Mouse (Mus musculus): ENCODE measurements around the gene Mapk3.

Gene Mapk3

DNA sequence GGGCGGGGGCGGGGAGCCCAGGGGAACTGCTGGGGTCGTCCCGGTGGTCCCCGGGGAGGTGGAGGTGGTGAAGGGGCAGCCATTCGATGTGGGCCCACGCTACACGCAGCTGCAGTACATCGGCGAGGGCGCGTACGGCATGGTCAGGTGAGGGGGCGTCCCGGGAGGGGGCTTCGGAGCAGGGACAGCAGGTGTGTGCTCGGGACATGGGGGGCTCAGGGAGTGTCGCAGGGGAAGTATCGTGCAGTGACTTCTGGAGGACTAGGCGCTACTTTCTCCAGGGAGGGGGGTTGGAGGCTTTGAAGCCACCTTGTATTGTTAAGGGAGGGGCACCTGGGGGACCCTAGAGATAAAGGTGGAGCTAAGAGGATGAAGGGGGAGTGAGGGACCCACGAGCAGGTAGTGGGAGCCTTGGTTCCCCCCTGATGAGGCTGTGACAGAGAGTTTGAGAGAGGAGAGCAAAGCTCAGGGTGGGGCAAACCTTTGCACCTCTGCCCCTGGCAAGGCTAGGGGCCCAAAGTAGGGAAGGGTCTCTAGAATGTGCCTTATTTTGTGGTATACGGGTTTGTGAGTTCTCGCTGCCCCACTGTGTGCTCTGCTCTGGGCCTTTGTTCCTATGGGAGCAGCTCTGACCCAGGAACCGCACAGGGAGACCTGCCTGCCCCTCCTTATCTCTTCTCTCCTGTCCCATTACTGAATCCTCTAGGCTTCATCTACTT lies 430 bp downstream of the Mapk3 start:
- WGBS = 3% methylated on average over 24 of the region's 24 CpGs

DNA sequence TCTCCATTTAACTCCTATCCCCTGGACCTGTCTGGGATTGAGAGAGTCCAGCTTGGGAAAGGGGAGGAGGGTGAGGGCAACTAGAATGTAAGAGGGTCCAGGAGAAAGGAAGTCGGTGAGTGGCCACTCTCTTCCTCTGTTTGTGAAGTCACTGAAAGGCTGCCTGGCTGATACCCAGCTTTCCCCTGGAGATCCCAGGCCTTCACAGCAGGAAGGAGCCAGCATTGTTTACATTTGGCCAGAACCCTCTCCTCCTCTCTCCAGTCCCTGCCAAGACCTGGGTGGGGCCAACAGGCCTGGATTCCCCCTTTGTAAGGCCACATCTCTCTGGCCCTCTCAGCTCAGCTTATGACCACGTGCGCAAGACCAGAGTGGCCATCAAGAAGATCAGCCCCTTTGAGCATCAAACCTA lies 996 bp downstream of the Mapk3 start:
- WGBS = 37% methylated on average over 3 of the region's 3 CpGs

DNA sequence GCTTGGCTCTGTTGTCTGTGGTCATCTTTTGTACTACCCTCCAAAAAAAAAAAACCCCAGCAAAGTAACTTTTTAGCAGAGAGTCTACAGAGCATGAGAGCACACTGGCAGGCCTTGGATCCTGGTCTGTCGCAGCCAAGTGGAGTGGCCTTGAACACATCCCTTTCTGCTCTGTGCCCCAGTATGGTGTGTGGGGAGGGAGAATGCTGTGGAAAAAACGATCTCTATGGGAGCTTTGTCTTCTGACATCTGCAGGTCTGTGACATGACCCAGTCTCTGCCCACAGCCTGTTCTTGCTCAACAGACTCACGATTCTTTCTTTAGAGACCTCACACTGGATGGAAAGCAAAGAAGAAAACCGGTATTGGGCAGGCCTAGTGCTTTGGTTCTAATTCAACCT lies 1.6 kb downstream of the Mapk3 start:
- WGBS = 29% methylated on average over 4 of the region's 4 CpGs

DNA sequence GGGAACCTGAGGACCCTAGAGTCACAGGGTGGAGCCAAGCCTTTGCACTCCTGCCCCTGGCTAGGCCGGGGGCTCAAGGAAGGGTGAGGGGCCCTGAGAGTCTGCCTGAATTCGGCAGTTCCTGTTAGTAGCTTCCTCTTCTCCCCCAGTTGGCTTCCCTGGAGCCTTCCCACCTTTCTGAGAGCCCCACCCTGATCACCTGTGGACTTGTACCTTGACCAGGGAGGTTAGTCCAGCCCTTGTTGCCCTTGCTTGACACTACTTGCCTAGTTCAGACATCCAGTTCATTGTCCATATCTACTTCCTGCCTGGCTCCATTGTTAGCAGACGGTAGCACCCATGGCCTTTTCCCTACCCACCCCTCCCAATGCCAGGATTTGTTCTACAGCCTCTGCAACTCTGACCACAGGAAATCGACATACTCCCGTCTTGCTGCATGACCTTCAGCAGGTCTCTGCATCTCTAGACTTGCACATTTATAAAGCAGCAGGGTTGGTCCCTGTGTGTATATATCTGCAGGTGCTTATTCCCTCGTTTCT lies 2.2 kb downstream of the Mapk3 start:
- WGBS = 48% methylated on average over 6 of the region's 6 CpGs

DNA sequence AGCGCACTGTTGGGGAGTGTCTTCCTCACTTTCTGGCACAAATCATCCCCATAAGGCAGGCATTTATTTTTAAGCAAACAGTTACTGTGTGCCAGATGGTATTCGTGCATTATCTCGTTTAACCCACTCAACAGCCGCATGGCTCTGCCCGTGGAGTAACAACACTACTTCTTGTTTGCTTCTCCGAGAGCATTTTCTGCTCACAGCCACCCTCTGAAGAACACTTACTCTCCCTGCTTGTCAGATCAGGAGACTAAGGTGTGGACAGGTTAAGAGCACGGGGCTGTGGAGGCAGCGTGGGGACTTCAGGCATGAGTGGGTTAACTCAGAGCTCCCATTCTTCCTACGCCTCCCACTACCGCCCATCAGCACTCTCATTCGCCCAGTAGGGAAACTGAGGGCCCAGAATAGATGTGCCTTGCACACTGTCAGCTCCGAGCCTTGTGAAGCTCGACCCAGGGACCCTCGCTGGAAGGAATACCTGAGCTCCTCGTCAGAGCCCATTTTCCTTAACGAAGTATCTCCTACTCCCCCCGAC lies 3.1 kb downstream of the Mapk3 start:
- 39% methylated on average over 17 of the region's 17 CpGs for WGBS

DNA sequence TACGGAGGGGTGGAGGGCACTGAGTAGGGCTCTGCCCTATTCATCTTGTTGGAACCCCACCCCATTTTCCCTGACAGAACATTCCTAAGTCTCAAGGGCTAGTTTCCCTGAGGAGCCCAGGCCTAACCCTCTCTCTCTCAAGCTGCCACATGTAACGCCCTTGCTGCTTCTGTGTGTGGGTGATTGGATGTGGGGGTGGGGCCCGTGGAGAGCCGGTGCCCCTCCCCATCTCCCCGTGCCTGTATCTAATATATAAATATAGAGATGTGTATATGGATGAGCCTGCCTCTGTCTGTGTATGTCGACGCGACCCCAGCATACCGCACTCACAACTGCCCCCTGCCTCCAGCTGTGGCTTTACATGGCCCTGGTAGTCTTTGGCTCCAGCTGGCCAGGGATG lies 6.1 kb downstream of the Mapk3 start:
- WGBS = 66% methylated on average over 9 of the region's 9 CpGs

DNA sequence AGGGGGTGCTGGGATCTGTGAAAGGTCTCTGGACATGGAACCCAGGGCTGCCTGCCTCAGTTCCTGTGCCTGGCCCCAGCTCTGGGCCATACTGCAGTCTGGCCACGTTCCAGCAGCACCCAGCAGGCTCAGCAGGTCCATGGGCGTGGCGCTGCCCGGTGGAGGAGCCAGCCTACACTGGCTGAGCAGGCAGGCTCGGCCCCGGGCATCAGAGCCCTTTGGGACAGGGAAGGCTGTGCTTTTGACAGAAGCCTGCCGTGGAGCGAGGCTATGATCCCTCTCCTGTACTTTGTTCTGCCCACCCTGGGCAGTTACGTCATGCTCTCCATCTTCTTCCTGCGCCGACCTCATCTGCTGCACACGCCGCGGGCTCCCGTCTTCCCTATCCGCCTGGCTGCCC lies 6.8 kb downstream of the Mapk3 start, which contains the start of gene Gdpd3:
Gene Gdpd3 (plus strand): TSS at position 134 of the 400 bp plus-strand sequence.
- WGBS = 87% methylated on average over 16 of the region's 16 CpGs

DNA sequence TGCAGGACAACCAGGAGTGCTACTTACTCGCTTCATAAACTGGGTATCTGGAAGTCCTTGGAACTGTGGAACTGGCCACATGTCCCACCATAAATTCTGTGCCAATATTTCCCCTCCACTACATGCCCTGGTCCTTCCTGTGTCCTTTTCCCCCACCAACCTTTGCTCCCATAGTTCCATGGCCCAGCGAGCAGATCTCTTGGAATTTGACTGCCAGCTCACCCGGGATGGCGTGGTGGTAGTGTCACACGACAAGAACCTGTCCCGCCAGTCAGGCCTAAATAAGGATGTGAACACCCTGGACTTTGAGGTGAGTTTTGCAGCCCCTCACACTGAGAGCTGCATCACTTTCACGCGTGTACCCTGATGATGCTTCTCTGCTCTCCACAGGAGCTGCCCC lies 7.6 kb downstream of the Mapk3 start:
- 96% methylated on average over 8 of the region's 8 CpGs for WGBS

DNA sequence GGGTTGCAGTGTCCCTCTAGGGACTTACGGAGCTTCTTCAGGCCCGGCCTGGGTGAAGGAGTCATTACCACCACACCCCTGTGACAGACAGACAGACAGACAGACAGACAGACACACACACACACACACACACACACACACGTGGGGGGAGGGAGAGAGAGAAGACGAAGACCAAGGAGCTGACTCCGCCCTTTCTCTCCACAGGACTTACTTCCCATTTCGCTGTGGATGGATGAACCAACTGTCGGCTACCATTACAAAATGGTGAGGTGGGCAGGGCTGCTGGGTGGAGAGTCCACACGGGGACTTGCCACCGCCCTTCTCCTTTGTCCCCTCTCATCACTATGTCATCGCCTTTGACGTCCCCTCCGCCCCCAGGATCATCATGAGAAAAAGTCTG lies 11.4 kb downstream of the Mapk3 start:
- 88% methylated on average over 12 of the region's 12 CpGs for WGBS

DNA sequence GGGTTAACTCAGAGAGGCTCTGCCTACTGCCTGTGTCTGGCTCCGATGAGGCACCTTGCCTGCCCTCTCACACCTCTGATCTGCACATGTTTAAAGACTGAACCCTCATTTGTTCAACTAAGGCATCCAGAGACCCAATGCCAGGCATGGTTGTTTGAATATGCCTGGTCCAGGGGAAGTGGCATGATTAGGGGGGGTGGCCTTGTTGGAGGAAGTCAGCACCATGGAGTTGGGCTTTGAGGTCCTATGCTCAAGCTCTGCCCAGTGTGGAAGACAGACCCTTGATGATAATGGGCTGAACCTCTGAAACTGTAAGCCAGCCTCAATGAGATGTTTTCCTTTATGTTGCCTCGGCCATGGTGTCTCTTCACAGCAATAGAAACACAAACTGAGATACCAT lies 13.9 kb downstream of the Mapk3 start:
- WGBS = 83% methylated on average over 2 of the region's 2 CpGs

DNA sequence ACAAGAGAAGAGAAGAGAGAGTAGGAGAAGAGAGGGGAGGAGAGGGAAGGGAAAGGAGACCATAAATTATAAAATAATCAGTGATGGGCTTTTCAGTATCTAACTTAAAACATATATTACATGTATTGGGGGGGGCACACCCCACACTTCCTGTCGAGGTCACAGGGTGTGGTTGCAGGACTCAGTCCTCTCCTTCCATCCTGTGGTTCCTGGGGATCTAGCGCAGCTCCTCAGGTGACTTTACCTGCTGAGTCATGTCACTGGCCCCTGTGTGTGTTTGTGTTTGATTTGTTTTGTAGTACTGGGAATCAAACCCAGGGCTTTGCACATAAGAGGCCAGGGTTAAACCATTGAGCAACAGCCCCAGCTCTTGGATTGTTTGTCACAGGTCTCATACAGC lies 15.1 kb downstream of the Mapk3 start:
- 77% methylated on average over 2 of the region's 2 CpGs for WGBS

DNA sequence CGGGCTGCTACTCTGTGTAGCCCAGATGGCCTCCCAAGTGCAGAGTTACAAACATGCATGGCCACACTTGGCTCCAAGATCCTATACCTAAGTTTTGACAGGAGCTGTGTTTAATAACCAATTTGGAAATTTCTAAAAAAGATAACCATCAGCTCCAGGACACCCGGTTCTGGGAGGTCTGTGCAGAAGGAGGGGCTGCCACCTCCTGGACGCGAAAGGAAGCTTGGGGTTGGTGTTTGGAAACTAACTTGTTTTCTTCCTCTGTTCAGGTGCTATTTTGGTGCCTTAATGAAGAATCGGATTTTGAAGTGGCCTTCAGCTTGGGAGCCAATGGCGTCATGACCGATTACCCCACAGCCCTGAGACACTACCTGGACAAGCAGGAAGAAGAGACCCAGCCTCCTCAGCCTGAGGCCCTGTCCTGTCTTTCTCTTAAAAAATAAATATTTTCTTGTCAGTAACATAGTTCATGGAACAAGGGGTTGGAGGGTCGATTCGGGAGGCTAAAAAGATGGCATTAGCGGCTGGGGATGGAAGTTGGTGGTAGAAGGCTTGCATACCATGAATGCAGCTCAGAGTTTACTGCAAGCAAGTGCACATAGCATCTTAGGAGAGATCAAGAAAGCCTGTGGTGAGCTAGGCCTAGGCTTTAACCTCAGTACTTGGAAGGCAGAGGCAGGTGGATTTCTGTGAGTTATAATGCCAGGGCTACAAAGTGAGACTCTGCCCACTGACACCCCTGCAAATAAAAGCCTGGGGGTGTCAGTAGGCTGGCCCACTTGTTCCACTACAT lies 16.0 kb downstream of the Mapk3 start:
- WGBS = 62% methylated on average over 10 of the region's 10 CpGs

DNA sequence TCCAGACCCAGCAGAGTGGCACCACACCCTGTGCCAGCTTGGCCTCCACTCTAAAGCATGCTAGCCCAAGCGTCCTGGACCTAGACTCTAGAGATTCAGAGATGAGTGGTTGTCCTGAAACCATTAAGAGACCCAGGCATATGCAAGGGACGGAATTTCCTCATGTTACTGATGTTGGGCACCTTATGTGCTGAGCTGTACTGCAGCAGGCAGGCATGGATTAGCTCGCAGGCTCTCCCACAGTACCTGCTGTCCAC lies 16.5 kb downstream of the Mapk3 start:
- 62% methylated on average over 3 of the region's 3 CpGs for WGBS

DNA sequence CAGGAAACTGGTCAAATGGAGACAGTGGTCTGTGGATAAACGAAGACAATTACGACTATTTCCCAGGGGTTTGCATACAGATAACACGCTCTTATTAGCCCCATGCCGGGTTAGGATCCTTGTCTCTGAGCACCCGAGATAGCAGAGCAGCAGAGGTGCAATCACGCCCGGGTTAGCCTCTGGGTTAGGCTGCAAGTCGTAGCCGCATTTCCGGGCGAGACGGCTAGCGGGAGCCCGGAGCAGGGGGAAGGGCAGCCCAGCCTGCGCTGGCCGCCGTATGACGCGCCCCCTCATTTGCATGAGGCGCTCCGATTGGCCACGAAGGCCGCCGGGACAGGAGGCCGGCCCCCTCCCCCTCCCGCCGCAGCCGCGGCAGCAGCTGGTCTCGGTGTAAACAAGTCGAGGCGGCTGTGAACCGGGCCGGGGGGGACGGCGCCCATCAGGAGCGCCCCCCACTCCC lies 17.2 kb downstream of the Mapk3 start, which contains the start of gene Ypel3:
Gene Ypel3 (plus strand): TSS at position 358 of the 460 bp plus-strand sequence.
- under 1% methylated on average over 36 of the region's 37 CpGs for WGBS

DNA sequence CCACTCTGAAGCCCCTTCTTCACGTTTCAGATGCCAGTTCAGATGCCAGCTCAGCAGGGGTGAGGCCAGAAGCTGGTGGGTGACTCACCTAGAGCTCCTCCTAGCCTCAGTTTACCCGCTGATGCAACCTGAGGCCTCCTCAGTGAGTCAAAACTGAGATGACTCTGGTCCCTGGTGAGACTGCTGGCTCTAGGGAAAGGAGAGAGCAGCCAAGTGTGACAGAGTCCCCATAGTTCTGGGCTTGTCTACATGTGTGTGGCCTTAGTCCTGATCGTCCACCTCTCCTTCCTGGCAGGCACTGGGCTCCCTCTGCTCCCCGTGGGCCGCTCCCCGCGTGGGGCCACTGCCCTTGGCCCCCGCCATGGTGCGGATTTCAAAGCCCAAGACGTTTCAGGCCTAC lies 18.1 kb downstream of the Mapk3 start:
- WGBS = 31% methylated on average over 10 of the region's 10 CpGs

DNA sequence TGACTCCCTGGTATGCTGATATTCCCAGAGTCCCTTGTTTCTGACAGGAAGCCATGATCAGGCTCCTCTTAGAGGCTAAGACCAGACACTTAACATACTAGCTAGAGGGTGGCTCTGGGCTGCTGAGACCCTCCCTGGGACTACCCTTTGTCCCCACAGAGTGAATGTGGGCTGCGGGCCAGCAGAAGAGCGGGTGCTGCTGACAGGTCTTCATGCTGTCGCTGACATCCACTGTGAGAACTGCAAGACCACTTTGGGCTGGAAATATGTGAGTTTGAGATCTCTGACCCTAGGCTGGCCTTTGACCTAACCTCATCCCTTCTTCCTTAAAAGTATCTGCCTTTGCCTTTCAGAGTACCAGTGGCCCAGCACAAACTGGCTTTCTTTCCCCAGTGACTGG lies 18.7 kb downstream of the Mapk3 start:
- WGBS = 76% methylated on average over 3 of the region's 3 CpGs

DNA sequence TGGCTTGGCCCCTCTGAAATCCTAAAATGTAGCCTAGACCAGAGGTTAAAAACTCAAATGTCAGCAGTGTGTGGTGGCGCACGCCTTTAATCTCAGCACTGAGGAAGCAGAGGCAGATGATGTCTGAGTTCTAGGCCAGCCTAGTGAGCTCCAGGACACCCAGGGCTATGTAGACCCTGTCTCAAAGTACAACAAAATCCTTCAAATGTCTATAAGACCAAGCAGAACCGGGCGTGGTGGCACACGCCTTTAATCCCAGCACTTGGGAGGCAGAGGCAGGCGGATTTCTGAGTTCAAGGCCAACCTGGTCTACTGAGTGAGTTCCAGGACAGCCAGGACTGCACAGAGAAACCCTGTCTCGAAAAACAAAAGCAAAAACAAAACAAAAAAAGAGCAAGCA lies 19.7 kb downstream of the Mapk3 start:
- WGBS = 84% methylated on average over 7 of the region's 7 CpGs

DNA sequence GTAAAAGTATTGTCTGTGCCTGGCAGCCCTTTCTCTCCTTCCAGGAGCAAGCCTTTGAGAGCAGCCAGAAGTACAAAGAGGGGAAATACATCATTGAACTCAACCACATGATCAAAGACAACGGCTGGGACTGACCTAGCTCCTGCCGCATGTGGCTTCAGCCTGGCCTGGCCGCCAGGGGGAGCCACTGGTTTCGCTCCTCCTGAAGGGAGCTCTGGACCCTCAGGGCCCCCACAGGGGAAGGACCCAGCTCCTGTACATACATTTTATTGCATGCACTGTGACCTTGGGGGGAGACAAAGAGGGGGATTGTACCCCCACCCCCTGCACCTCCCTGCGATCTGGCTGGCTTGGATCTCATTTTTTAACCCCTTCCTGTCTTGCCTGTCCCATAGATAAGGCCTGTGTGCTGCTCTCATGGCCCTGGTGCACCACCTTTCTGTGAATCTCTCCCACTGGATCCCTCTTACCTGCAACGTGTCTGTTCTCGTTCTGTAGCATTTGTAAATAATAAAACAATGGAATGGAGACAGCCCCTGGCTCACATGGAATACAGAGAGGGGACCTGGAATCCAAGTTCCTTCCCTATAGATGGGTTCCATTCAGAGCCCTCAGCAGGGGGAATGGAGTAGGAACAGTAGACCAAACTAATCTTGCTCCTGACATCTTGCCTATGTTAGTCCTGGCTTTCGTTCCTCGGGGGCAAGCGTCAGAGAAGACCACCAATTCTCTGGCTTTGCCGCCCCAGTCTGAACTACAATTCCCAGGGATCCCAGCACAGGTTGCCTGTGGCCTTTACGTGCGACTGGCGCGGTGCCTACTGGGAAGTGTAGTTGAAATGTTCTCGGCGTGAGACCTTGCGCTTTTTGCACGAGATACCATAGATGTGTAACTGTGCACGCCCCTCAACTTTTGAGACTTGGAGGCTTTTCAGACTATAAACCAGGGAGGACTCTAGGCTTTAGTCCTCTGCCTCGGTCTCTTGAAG lies 20.9 kb downstream of the Mapk3 start:
- whole genome bisulfite sequencing = 7% methylated on average over 21 of the region's 21 CpGs

DNA sequence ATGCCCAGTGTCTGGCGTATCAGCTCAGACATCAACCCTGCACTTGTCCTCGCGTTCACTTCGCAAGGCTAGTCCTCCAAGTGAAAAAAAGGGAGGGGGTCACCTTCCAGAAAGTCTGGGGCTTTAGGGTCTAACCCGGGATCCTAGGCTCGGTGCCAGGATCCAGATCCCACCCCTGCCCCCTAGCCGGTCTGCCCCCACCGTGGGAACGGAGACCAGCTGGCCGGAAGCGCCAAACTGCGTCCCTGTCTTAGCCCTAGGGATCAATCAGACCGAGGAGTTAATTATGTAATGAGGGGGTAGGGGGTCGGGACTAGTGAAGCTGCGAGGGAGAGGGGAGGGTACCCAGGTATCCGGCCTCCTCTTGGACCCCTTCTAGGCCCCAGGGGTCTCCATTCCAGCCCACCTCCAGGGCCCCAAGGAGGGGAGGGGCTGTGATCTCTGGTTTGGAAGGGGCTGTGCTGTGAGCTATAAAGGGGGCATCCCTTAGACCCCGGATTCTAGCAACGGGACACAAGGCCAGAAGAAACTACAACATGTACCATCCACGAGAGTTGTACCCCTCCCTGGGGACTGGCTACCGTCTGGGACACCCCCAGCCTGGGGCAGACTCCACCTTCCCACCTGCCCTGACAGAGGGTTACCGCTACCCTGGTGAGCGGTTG lies 21.7 kb downstream of the Mapk3 start, which contains the start of gene Tbx6:
Gene Tbx6 (plus strand): TSS at position 513 of the 665 bp plus-strand sequence.
- WGBS = 14% methylated on average over 22 of the region's 22 CpGs

DNA sequence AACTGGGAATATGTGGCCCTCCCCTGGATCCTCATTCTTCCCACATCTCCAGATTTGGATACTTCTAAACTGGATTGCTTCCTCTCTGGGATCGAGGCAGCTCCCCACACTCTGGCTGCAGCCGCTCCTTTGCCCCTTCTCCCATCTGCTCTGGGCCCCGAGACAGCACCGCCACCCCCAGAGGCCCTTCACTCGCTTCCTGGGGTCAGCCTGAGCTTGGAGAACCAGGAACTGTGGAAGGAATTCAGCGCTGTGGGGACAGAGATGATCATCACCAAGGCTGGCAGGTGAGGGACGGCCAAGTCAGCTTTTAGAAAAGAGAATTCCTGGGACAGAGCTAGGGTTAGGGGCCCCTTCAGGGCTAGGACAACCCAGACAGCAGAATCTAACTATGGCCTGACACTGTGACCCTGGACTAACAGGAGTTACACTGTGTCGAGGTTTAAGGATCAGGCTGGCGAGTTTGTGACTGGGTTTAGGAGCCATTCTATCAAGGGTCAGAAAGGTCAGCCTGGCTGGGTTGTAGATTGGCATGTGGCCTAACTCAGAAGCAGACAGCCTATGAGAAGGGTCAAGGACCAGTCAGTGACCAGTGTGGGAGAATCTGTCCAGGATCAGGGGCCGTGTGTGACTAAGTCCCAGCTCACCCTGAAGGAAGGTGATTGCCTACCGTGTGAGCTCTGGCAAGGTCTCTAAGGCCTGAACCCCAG lies 22.4 kb downstream of the Mapk3 start:
- 59% methylated on average over 11 of the region's 11 CpGs for WGBS

Data from cerebral cortex, adult 2 months (tissue).